Mouse (Mus musculus): ENCODE data around the gene Gm10959.

The Gm10959 gene

GRCm38 (mm10) chr3:122888371-122888819 is 30.8 kb downstream of the Gm10959 start:
- no peak for DNase-seq

- DNase-seq = no peak
These were observed 31.5 kb downstream of the Gm10959 start for GRCm38 (mm10) chr3:122887505-122888301.

DNA sequence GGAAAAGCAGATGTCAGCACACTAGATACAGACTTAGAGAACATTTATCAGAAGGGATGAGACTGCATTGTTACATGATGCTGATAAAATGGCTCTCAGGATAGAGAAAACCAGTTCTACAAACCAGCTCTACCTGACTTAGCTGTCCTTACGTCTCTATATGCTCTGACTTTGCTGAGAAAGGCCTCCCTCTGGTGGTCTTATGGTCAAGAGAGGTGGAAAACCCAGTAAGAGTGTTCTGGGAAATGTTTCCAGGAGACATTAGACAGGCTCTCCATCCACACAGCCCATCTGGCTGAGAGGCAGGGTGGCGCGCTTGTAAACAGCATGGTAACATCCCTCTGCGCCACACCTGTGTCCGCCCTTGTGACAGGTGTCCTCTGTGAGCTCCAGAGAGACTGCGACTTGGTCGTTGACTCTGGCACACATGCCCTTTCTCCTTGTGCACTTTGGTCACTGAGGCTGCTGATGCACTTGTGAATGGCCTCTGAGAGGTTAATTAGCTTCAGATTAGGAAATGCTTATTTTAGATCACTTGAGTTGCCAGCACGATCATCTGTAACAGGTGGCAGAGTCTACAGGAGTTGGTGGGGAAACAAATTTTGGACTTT is 40.4 kb downstream of the Gm10959 start:
- no peak for DNase-seq

DNA sequence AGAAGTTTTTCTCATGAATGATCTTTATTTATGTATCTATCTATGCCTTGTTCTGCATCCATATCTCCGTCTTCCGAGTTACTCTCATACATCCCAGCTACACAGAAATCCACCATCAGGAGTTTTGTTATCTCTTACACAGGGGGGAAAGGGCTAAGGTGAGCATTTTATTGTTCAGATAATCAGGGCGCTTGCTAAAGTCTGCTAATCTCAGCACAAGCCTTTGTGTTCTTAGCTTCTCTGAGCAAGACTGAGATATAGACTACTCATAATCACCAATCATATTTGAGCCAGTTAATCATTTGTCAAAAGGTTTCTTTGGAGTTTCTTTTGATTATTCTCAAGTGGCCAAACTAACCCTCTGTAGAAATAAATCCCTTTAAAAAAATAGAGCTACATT is 41.6 kb downstream of the Gm10959 start:
- no peak for DNase-seq

DNA sequence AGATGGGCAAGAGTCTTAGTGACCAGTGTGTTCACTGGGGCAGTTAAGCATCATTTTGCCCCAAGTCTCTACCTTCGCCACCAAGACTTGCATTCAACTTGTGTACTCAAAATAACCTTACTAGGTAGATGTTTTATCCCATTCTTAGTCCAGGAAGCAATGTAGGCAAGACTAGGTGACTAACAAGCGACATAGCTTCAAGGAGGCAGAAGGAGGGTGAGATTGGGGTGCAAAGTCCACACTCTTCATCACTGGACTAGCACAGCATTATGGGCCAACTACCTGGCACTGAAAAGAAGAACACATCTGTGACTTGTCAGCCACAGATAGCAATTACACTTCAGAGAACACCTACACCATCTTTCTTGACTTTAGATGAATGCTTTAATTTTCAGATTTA is 42.3 kb downstream of the Gm10959 start:
- DNase-seq = no peak

DNA sequence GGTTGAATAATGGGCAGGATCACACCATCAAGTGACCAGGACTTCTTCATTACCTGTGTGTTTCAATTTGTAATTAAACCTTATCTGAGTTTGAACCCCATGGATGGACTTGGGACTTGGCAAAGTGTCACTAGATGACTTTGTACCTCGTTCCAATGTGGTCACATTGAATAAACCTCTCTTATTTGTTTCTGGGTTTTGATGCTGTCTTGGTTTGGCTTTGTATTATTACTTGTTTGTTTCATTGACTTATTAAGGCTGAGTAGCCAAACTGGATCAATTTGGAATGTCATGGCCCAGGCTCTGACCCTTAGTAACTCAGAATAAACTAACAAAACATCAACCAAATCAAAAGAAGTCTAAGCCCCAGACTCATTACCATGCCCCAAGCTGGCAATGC is 47.6 kb downstream of the Gm10959 start:
- DNase-seq = no peak

GRCm38 (mm10) chr3:122868270-122868669 is 50.9 kb downstream of the Gm10959 start:
- DNase-seq = no peak

DNA sequence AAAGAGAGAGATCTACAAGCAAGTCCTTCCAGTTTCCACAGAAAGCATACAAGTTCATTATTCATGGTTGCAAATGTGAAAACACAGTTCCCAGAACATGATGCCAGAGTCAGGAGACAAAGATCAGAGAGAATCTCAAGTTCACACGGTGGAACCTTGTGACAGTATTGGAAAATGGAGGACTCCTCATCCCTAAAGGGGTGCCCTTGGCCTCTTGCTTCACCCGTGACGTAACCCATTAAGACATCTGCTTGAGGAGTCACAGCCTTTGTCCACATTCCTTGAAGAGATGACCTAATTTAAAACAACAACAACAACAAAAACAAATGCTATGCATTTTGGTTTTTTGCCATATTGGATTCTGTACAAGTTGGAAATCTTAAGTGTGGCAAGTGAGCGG is 54.1 kb downstream of the Gm10959 start:
- no peak for DNase-seq

Data from cerebellum, postnatal 25 days (tissue).